ENCODE assay signal across 22 mouse cellular contexts in genomic region chr19:56614131-56614530, GRCm38 (mm10).
DNase-seq lines count a peak whose midpoint lies in the region; ATAC-seq and TF ChIP-seq lines count a peak whose summit lies in the region.
"Had no signal": no experiment of that assay in that cellular context is flagged by ENCODE, and none has a peak within 500 bp of the region (broad histone marks: within the 10 kb centered on the region; RNA-seq: fewer than 3 reads in every experiment).

No protein-coding gene starts in this region.

- peak; percentile 78 for ATAC-seq in lung, postnatal 0 days
- ATAC-seq: activated CD4-positive, CD25-positive, alpha-beta regulatory T cell, adult 4 months; CD4-positive, CD25-positive, alpha-beta regulatory T cell, adult 4 months; Patski had no signal

- no peak for TF ChIP-seq POLR2A in lung, adult 2 months (IDR thresholded peaks at IDR 0.05; ENCODE audit: borderline replicate concordance, extremely low read depth, low read depth, low read length)

- H3K27ac ChIP-seq in lung, postnatal 0 days (ENCODE audit: low read length) = no peak overlapping the region; the same call in 1 of the 2 replicates

- peak; percentile 93 for TF ChIP-seq EP300 in lung, postnatal 0 days (IDR thresholded peaks at IDR 0.05)

- 41% methylated on average over 5 of the region's 5 CpGs for WGBS in lung, postnatal 0 days
- 41% methylated on average over 5 of the region's 5 CpGs for WGBS in lung, adult 2 months

- TF ChIP-seq CTCF in lung, postnatal 0 days (IDR thresholded peaks at IDR 0.05) = no peak
- no peak for TF ChIP-seq CTCF in lung, adult 2 months (IDR thresholded peaks at IDR 0.05; ENCODE audit: insufficient read depth, low read length)

- no peak overlapping the region for H3K9ac ChIP-seq in lung, postnatal 0 days (replicated peaks; ENCODE audit: low read depth)

- no peaks in the 10 kb centered on the region for H3K36me3 ChIP-seq in lung, postnatal 0 days (ENCODE audit: insufficient read depth, low read length)
- H3K36me3 ChIP-seq: G1E had no signal

- DNase-seq in lung, postnatal 0 days (ENCODE audit: low spot score) = peak; percentile 32
- DNase-seq in lung, postnatal 14 days = no peak
- DNase-seq in lung, postnatal 10 days = peak; percentile 38
- no peak for DNase-seq in lung, adult 2 months
- DNase-seq in lung, postnatal 25 days (ENCODE audit: low spot score) = peak; percentile 62
- DNase-seq in lung, postnatal 4 days = no peak
- peak; percentile 63 for DNase-seq in lung, postnatal 36 days
- DNase-seq in adrenal gland, postnatal 14 days = no peak
- DNase-seq: adrenal gland, adult 2 months; adrenal gland, adult 8-10 months; adrenal gland, postnatal 10 days; adrenal gland, postnatal 25 days; adrenal gland, postnatal 36 days; B cell, adult 2 months; cerebellum, adult 11 months; cerebellum, adult 11-12 months; cerebellum, adult 18-20 months had no signal

- H3K4me2 ChIP-seq in lung, postnatal 0 days (replicated peaks; ENCODE audit: low read depth, low read length) = no peak overlapping the region

- H3K27me3 ChIP-seq in lung, postnatal 0 days (replicated peaks; ENCODE audit: insufficient read depth, low read length) = no peaks in the 10 kb centered on the region
- H3K27me3 ChIP-seq: CH12.LX had no signal

- no peak overlapping the region for H3K4me3 ChIP-seq in lung, postnatal 0 days (ENCODE audit: low read depth, low read length)
- no peak overlapping the region for H3K4me3 ChIP-seq in lung, adult 2 months (replicated peaks; ENCODE audit: extremely low read depth, low read depth, low read length)

- no peaks in the 10 kb centered on the region for H3K9me3 ChIP-seq in lung, postnatal 0 days (ENCODE audit: low read length)
- H3K9me3 ChIP-seq: G1E had no signal

- H3K4me1 ChIP-seq in lung, postnatal 0 days (ENCODE audit: insufficient read depth, low read depth, low read length) = no peaks in the 10 kb centered on the region
- peaks cover 9% of the 10 kb centered on the region for H3K4me1 ChIP-seq in lung, adult 2 months (ENCODE audit: control insufficient read depth, insufficient read depth, low read length)

Comparison
In these comparisons a context has a peak if more than half of its experiments do, and no peak if none do; other contexts are left out.
1. DNase-seq: peak in lung, postnatal 0 days (single experiment), lung, postnatal 10 days (single experiment), lung, postnatal 25 days (single experiment) and lung, postnatal 36 days (single experiment); none in lung, postnatal 14 days (single experiment), lung, adult 2 months (single experiment), lung, postnatal 4 days (0 of 2) and adrenal gland, postnatal 14 days (single experiment).